Mouse (Mus musculus) splenic B cell, adult 2 months (primary cell): ENCODE data around the gene Lurap1.

Source experiments
- DNase-seq: peaks from one replicate; pipeline ENCODE4 v3.0.0-alpha.2; 2011; ENCODE audit warnings: low read depth, low spot score
- H3K27me3 ChIP-seq: 2 replicates; pipeline ENCODE4 v1.6.1; 2012; ENCODE audit warnings: mild to moderate bottlenecking, low read length, moderate library complexity, mixed read lengths; ENCODE audit not compliant: control insufficient read depth, poor library complexity, insufficient read depth, severe bottlenecking
- H3K36me3 ChIP-seq: 2 replicates; pipeline ENCODE4 v1.6.1; 2012; ENCODE audit warnings: mild to moderate bottlenecking, low read length, moderate library complexity, mixed read lengths; ENCODE audit not compliant: control insufficient read depth, poor library complexity, insufficient read depth, severe bottlenecking

The Lurap1 gene

DNA sequence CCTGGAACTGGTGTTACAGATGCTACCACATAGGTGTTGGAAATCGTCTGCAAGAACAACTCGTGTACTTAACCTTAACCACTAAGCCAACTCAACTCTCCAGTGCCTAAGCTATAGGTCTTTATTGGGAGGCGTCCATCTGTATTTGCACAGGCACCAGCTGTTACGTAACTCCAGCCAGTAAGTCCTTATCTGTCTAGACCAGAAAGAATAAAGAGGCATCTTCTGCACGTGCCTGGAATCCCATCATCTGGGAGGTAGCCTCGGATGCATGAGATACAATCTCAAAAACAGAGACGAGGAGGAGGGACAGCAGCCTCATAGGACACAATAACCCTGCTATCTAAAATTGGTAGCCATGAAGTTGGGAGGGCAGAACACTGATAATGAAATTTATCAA lies 50.2 kb downstream of the Lurap1 start:
- Histone ChIP-seq H3K36me3 (peaks cover 2% of the 10 kb centered on the region), H3K27me3 (no peaks in the 10 kb centered on the region)
- DNase-seq: no peak

GRCm38 (mm10) chr4:116097211-116097610 lies 53.9 kb downstream of the Lurap1 start:
- peaks cover 5% of the 10 kb centered on the region for H3K36me3 ChIP-seq
- no peak for DNase-seq
- no peaks in the 10 kb centered on the region for H3K27me3 ChIP-seq

GRCm38 (mm10) chr4:116096291-116096690 lies 54.8 kb downstream of the Lurap1 start:
- peaks cover 8% of the 10 kb centered on the region for H3K36me3 ChIP-seq
- no peaks in the 10 kb centered on the region for H3K27me3 ChIP-seq
- DNase-seq: no peak

DNA sequence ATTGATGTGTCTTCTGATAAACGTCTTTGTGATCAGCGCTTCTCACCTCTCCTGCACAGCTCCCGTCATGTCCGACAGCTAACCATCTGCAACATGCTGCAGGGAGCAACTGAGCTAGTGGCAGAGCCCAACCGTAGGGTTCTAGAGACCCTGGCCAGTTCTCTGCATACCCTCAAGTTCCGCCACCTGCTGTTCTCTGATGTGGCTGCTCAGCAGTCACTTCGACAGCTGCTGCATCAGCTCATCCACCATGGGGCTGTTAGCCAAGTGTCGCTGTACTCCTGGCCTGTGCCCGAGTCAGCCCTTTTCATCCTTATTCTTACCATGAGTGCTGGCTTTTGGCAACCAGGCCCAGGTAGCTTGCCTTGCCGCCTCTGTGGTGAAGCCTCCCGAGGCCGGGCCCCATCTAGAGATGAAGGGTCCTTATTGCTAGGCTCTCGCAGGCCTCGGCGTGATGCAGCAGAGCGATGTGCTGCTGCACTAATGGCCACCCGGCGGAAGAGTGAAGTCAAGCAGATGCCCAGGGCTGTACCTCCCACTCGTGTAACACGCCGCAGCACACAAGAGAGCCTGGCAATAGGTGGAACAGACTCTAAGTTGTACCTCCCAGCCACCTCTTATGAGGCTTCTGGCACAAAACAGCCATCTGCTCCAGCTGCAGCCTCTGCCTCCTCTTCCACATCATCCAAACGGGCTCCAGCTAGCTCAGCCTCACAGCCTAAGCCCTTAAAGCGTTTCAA lies 62.5 kb downstream of the Lurap1 start:
- no peak for DNase-seq
- no peaks in the 10 kb centered on the region for H3K27me3 ChIP-seq
- peaks cover 11% of the 10 kb centered on the region; the same call in 1 of the 2 replicates for H3K36me3 ChIP-seq
